Mouse (Mus musculus) layer of hippocampus, adult 9-10 months (tissue): ENCODE data around the gene Ppme1.

Source experiments
- DNase-seq: peaks from one replicate; pipeline ENCODE4 v3.0.0; 2022; ENCODE audit warnings: low spot score

Ppme1 gene

GRCm38 (mm10) chr7:100371495-100372451 lies at the start of gene Ppme1, which contains the start of gene C2cd3:
Ppme1 (minus strand) TSS chr7:100372307.
C2cd3 (plus strand) TSS chr7:100372233.
- DNase-seq: peak; percentile 99

DNA sequence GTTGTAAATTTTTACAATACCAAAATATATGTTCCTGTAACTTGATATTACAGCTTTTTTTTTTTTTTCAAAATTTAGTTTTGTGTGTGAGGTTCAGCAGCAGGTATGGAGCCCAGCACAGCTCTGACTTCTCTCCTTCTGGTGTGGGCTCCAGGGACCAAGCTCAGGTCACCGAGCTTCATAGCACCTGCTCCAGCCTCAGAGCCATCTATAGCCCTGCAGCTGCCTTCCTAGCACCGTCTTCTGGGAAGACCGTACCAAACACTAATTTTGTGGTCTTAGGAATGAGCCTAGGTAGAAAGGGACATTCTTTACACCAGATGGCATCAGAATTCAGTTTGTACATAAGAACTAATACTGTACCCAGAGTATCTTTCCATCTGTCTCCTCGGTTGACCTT lies 36.6 kb upstream of the Ppme1 start:
- DNase-seq: no peak

- no peak for DNase-seq
Measured at GRCm38 (mm10) chr7:100407677-100408076, 35.6 kb upstream of the Ppme1 start.

- no peak for DNase-seq
Measured at GRCm38 (mm10) chr7:100402715-100403114, 30.6 kb upstream of the Ppme1 start.

DNA sequence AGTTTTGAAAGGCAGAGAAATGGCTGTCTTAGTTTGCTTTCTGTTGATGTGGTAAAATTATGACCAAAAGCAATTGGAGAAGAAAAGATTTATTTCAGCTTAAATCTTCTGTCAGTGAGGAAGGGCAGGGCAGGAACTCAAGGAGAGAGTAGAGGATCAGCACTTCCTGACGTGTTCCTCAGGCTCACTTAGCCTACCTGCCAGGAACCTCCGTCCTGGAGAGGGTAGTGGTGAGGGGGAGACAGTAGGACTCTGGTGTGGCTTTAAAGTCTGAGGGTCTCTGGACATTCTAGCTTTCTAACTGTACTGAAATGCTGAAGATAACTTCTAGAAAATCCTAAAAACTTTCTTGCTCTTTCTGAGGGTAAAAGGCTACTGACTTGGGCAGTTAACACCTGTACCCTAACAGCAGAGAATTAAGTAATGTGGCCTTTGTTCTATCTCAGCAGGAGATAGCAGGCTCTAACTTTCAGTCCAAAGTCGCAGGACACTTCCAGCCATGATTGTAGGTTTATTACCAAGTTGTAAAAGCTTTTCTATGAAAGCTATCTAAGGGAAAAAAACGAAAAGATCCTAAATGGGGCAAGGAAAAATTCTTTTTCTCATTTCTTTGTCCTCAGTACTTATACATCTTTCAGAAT lies 28.9 kb upstream of the Ppme1 start:
- no peak for DNase-seq

DNA sequence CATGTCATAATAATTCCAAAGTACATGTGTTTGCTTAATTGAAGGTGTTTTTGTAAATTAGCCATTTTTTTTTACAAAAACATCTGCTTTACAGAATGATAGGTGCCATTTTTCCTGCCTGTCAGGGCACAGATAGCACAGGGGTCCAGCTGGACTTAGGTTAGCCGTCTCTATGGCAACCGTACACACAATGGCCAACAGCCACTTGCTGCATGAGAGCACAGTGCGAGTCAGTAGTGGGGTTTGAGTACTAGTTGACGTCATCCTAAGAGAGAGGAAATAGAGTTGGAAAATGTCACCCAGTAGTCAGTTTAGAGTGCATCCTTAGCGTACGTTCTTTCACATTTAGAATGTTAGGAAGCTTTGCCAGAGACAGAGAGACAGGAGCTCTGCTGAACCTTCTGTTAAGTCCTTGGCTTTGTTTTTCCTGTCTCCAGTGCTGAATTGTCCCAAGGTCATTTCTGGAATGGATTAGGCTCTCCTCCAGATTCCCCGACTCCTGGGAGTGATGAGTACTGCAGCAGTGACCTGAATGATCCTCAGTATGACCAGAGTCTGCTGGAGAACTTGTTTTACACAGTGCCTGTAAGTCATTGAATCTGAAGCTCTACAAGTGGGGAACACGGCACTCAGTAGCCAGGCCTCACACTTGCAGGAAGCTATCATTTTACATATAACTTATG lies 27.3 kb upstream of the Ppme1 start:
- no peak for DNase-seq

DNA sequence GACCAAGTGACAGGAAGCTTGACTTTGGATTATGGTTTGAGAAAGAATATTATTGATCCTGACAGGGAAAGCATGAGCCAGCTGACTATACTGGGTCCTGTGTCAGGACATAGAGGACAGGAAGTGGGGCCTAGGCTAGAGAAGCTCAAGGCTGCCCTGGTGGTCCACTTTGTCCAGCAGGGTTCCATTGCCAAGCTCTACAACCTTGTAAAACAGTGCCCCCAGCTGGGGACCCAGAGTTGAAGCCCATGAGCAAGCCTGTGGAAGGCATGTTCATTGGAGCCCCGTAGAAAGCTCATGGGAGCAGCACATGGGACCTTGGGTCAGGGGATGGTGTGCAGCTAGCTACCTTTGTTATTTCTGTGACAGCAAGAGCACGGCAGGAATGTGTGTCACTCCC lies 20.2 kb upstream of the Ppme1 start:
- no peak for DNase-seq

- DNase-seq: no peak
Measured at GRCm38 (mm10) chr7:100390166-100390565, 18.1 kb upstream of the Ppme1 start.

GRCm38 (mm10) chr7:100388174-100388573 lies 16.1 kb upstream of the Ppme1 start:
- no peak for DNase-seq

- no peak for DNase-seq
Measured at GRCm38 (mm10) chr7:100383207-100383606, 11.1 kb upstream of the Ppme1 start.

GRCm38 (mm10) chr7:100381161-100381560 lies 9.1 kb upstream of the Ppme1 start:
- no peak for DNase-seq

GRCm38 (mm10) chr7:100378257-100378656 lies 6.2 kb upstream of the Ppme1 start:
- no peak for DNase-seq

DNA sequence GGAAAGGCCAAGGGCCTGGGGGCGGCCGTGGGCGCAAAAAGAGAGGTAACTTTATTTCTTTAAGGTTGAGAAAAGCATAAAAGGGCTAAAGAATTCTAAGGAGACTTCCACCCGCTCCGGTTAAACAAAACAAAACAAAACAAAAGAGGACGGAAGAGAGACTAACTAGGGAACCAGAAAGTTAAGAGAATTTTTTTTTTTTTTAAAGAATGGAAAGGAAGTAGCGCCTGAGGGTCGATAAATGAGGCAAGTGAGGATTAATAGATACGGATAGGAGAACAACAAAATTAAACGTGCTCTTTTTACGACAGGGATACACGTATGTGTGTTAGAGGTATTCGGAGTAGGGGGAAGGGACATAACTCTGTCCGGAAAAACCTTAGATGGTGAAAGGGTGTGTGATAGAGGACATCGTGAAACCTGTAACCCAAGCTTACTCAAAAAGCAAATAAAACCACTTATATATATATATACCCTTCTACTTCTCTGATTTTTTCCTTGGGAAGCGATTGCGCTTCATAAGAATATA lies 409 bp upstream of the Ppme1 start:
- no peak for DNase-seq

- no peak for DNase-seq
Measured at GRCm38 (mm10) chr7:100364888-100365287, 7.2 kb downstream of the Ppme1 start.

DNA sequence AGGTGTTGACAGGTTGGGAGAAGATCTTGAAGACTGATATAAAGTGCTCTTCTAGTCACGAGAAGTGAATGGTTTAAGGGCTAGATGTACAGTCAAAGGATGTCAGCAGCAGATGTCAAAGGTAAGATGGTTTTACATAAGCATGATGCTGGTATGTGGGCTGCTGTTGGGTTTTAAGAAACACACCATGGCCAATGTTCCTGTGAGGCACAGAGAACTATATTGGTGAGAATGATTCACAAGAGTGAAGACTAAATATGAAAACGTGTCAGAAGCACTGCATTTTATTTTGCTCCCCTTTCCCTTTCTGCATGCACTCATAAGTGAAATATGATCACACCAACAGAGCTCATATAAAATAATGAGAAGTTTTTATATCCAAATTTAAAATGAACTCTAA lies 8.9 kb downstream of the Ppme1 start:
- DNase-seq: no peak

- DNase-seq: no peak
Measured at GRCm38 (mm10) chr7:100357856-100358255, 14.3 kb downstream of the Ppme1 start.

GRCm38 (mm10) chr7:100356768-100357167 lies 15.3 kb downstream of the Ppme1 start:
- DNase-seq: no peak

GRCm38 (mm10) chr7:100356324-100356723 lies 15.8 kb downstream of the Ppme1 start:
- no peak for DNase-seq

GRCm38 (mm10) chr7:100354984-100355383 lies 17.1 kb downstream of the Ppme1 start:
- no peak for DNase-seq

- DNase-seq: no peak
Measured at GRCm38 (mm10) chr7:100335921-100336320, 36.2 kb downstream of the Ppme1 start.

DNA sequence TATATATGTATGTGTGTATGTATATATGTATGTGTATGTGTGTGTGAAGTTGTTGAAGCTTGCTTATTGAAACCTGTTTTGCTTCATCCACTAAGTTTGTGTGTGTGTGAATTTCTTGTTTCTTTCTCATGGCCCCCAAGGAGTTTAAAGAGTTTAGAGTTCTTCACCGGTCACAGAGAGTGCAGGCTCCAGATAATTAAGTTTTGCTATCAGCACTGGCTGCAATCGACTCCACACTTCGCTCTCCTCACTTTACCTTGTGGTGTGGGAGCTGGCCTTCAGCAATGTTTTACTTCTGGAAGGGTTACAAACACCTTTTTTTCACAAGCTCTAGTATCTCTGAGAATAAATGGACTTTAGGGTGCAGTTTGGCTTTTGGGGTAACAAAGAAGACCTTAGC lies 40.8 kb downstream of the Ppme1 start:
- no peak for DNase-seq

- DNase-seq: no peak
Measured at GRCm38 (mm10) chr7:100328636-100329035, 43.5 kb downstream of the Ppme1 start.
